Mouse (Mus musculus): ENCODE results near the gene Srpr. TPM values are rescaled to one million over a fixed set of nuclear protein-coding genes. Genes with fewer than 3 reads are reported as not detected.

The Srpr gene
- total RNA-seq (2021): 10 to 100 TPM; 85.0 to 90.5 TPM
- long read RNA-seq, experiment 1, transcript Srpr-201 (14 exons, 2,993 nt): major isoform, 154 of 174 reads
- long read RNA-seq, experiment 1, partial matches to known transcripts: 11 of 174 reads
- long read RNA-seq, experiment 1, other reads (novel, unspliced or antisense): 9 of 174 reads
- long read RNA-seq, experiment 2, transcript Srpr-201 (14 exons, 2,993 nt): major isoform, 152 of 167 reads
- long read RNA-seq, experiment 2, partial matches to known transcripts: 9 of 167 reads
- long read RNA-seq, experiment 2, other reads (novel, unspliced or antisense): 6 of 167 reads

GRCm38 (mm10) chr9:35199772-35200471 is at the start of gene Srpr, which contains the start of gene Tirap:
TSS of gene Srpr (plus strand) at chr9:35200175.
TSS of gene Tirap (minus strand) at chr9:35200291.
- intact Hi-C loops (cut with DNase I): no loop called here
- peak; percentile 96 to 97 for DNase-seq

DNA sequence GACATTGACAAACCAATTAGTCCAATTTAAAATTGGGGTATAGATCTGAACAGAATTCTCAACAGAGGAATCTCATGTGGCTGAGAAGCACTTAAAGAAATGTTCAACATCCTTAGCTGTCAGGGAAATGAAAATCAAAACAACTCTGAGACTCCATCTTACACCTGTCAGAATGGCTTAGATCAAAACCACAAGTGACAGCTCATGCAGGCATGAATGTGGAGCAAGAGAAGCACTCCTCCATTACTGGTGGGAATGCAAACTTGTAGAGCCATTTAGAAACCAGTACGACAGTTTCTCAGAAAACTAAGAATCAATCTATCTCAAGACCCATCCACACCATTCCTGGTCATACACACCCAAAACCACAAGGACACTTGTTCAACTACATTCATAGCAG is 47.1 kb upstream of the Srpr start:
- intact Hi-C loops (cut with DNase I): loop anchor here (2.0 kb wide), 1 partner anchor 20 kb away; no protein-coding TSS in a partner anchor
- no peak for DNase-seq

DNA sequence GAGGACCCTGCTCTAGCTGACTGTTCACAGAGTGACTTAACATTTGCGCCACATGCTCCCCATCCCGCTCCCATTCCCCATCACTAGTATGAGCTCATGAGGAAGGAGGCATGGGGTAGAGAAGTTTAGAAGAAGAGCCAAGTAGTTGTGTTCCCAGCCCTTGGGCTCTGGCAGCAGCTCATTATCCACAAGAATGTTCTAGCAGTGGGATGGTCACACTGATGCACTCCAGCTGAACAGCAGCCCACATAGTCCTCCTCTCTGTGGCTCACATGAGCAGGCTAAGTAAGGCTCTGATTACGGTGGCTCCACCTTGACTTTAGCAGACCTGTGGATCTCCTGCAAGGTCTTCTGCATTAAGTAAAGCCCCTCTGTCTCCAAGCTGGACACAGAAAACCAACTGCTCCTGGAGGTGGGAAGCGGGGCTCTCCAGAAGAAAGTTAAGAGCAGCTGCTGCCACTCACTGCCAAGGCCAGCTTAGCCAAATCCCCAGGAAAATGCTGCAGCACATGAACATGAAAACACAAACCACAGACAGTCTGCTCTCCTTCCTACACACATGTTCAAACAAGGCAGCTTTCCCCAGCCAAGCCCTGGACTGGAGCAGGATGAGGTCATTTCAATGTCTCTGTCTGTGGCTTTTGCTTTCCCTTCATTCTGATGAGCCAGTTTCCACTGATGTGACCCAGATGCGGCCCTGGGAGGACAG is 43.8 kb upstream of the Srpr start:
- intact Hi-C loops (cut with DNase I): no loop called here
- DNase-seq: peak; percentile 57 to 62

- intact Hi-C loops (cut with DNase I): no loop called here
- no peak for DNase-seq
Measured at GRCm38 (mm10) chr9:35156862-35157261, 43.1 kb upstream of the Srpr start.

GRCm38 (mm10) chr9:35158477-35158876 is 41.5 kb upstream of the Srpr start:
- intact Hi-C loops (cut with DNase I): no loop called here
- DNase-seq: no peak

- intact Hi-C loops (cut with DNase I): loop anchor here (10.0 kb wide), 1 partner anchor 306 kb away; no protein-coding TSS in a partner anchor
- no peak for DNase-seq
Measured at GRCm38 (mm10) chr9:35160662-35161061, 39.3 kb upstream of the Srpr start.

GRCm38 (mm10) chr9:35161721-35162120 is 38.3 kb upstream of the Srpr start:
- intact Hi-C loops (cut with DNase I): loop anchor here (2.0 to 10.0 kb wide), 2 partner anchors 45 to 307 kb away; no protein-coding TSS in a partner anchor
- no peak for DNase-seq

GRCm38 (mm10) chr9:35163011-35163690 is 36.8 kb upstream of the Srpr start:
- intact Hi-C loops (cut with DNase I): loop anchor here (2.0 to 10.0 kb wide), 2 partner anchors 46 to 308 kb away; no protein-coding TSS in a partner anchor
- peak; percentile 77 to 82 for DNase-seq

DNA sequence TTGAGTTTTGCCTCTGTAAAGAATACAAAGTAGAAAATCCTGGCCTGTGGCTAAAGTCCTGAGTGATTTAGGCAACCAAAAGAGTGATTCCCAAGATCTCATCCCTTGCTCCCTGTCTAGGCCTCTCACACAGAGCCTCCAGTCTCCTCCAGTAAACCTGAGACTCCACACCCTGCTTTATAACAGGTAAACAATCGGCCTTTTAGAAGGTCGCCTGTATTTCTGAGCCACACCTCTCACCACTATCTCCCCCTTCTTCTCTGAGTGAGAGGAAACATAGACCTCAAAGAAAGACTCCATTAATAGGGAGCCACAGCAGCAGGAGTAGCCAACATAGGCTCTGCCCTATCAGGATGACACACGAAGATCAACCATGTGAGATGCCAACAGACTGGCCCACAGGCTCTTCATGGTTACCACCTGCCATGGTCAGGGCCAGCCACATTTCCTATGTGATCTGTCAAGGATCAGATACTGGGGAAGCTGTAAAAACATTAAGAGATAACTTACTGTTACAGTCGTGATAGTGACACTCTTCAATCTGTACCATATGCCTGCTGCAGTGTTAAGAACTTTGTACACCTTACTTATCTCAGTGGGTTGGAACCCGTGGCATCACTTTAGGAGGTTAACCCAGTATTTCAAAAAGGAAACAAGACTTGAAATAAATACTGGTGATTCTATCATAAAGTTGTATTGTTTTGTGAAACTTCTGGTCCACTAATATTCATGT is 35.7 kb upstream of the Srpr start:
- intact Hi-C loops (cut with DNase I): loop anchor here (2.0 to 10.0 kb wide), 2 partner anchors 310 to 666 kb away; no protein-coding TSS in a partner anchor
- no peak for DNase-seq

DNA sequence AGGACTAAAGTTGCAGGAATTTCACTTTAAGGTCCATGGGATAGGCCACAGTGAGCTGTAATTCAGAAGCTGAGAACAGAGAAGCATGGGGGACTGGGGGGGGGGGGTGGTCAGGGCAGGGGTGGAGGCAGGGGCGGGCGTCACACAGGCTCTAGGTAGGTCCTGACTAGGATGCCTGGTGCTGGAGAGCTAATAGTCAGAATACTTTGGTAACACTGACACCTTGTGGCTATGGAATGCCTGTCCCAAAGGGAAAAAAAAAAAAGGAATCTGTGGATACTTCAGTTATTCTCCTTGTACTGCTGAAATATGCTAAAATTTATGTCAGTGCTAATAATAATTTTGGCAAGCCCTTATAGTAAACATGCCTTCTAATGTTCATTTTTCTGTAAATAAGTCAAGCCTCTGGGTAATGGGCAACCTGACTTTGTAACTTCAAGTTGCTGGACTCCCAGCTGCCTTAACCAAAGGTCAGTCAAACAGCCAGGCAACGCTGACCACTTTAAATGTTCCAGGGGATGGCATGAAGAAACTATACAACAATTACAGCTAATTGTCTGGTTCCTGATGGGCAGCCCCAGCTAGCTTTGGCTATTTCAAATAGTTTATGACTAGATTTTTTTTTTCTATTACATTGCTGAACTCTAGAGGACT is 33.7 kb upstream of the Srpr start:
- DNase-seq: peak in 1 of 2 experiments; percentile 37
- intact Hi-C loops (cut with DNase I): loop anchor here (1.0 to 10.0 kb wide), 3 partner anchors 135 to 311 kb away; no protein-coding TSS in a partner anchor

- DNase-seq: no peak
Measured at GRCm38 (mm10) chr9:35166798-35167635, 33.0 kb upstream of the Srpr start.

DNA sequence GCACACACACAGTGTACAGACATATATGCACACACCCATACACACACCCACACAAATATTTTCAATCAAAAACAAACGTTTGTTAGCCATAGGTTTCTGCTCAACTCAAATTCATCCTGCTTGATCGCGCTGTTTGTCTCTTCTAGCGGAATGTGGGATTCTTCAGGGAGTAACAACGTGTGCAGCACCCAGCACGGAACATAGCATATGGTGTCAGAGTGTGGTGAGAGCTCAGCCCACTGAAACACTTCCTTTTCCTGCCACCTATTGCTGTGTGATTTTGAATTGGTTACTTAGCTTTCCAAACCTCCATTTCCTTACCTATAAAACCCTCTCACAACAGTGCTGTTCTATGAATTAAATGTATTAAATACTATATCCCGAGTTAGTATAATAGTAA is 29.9 kb upstream of the Srpr start:
- intact Hi-C loops (cut with DNase I): no loop called here
- DNase-seq: no peak

More at GRCm38 (mm10) chr9:35166798-35167635, 33.0 kb upstream of the Srpr start:
- intact Hi-C loops (cut with DNase I): loop anchor here (1.0 to 10.0 kb wide), 3 partner anchors 136 to 312 kb away; no protein-coding TSS in a partner anchor

- intact Hi-C loops (cut with DNase I): no loop called here
Measured at GRCm38 (mm10) chr9:35173331-35173730, 26.6 kb upstream of the Srpr start.

GRCm38 (mm10) chr9:35175251-35176123 is 24.5 kb upstream of the Srpr start, which contains the start of gene Dcps:
TSS of gene Dcps (minus strand) at chr9:35176061.
- intact Hi-C loops (cut with DNase I): loop anchor here (1.0 kb wide), 1 partner anchor 35 kb away; no protein-coding TSS in a partner anchor
- peak; percentile 89 to 93 for DNase-seq

More at GRCm38 (mm10) chr9:35173331-35173730, 26.6 kb upstream of the Srpr start:
- DNase-seq: no peak

- intact Hi-C loops (cut with DNase I): loop anchor here (1.0 kb wide), 1 partner anchor 34 kb away; no protein-coding TSS in a partner anchor
Measured at GRCm38 (mm10) chr9:35176124-35176659, 23.8 kb upstream of the Srpr start.

GRCm38 (mm10) chr9:35182832-35183231 is 17.1 kb upstream of the Srpr start:
- no peak for DNase-seq
- intact Hi-C loops (cut with DNase I): no loop called here

More at GRCm38 (mm10) chr9:35176124-35176659, 23.8 kb upstream of the Srpr start:
- DNase-seq: no peak

All from heart, postnatal 14 days (tissue).